Comparison of ENCODE assay signal across 8 mouse cellular contexts in the genomic region with DNA sequence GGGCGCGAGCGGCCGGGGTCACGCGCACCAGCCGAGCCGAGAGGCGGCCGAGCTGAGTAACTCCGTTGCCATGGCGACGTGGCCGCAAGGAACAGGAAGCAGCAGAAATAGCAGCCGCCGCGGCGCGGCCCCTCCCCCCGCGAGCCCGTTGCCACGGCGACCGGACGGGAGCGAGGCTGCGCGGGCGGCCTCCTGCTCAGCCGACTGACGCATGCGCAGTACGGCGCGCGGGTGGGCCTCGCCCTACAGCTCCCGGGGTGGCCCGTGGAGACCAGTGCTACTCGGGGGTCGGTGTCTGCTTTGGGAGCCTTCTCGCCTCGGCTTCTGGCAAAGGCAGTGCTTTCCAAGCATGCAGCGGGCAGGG.
DNase-seq lines count a peak whose midpoint lies in the region; ATAC-seq lines count a peak whose summit lies in the region.

No protein-coding gene starts in this region.

- H3K4me1 ChIP-seq in hindbrain, embryonic 11.5 days (replicated peaks; ENCODE audit: control insufficient read depth, insufficient read depth, low read length), result peaks cover 44% of the 10 kb centered on the region

- H3K36me3 ChIP-seq in hindbrain, embryonic 11.5 days (ENCODE audit: control insufficient read depth, insufficient read depth, low read length), result no peaks in the 10 kb centered on the region

- H3K27ac ChIP-seq in hindbrain, embryonic 11.5 days (ENCODE audit: low read depth, low read length), result peak overlapping the region; percentile 95

- peak overlapping the region; percentile 52 for H3K9ac ChIP-seq in hindbrain, embryonic 11.5 days (ENCODE audit: low read depth, low read length)

- H3K9me3 ChIP-seq in hindbrain, embryonic 11.5 days (ENCODE audit: control insufficient read depth, low read length), result no peaks in the 10 kb centered on the region

- DNase-seq in Muller cell, postnatal 12 days (ENCODE audit: inconsistent ontology term), result peak; percentile 98
- peak; percentile 100 for DNase-seq in cerebellum, adult 9-11 months
- peak; percentile 99 to 100 for DNase-seq in frontal cortex, adult 2 months (ENCODE audit: extremely low spot score in 1 of 2, low spot score in 1 of 2)
- DNase-seq in hindbrain, embryonic 11.5 days (ENCODE audit: low spot score), result peak; percentile 100
- peak; percentile 99 to 100 for DNase-seq in layer of hippocampus, postnatal 10 days (ENCODE audit: low spot score in 2 of 2)
- DNase-seq in lung, postnatal 10 days, result peak; percentile 99
- DNase-seq in ovary, postnatal 36 days (ENCODE audit: low spot score), result peak; percentile 100
- DNase-seq in thymus, postnatal 25 days, result peak; percentile 100

- peak overlapping the region; percentile 24; the same call in 1 of the 2 replicates for H3K4me3 ChIP-seq in hindbrain, embryonic 11.5 days (ENCODE audit: low read depth, low read length)

- H3K27me3 ChIP-seq in hindbrain, embryonic 11.5 days (ENCODE audit: control insufficient read depth, insufficient read depth, low read length), result no peaks in the 10 kb centered on the region

- peak; percentile 88 for ATAC-seq in hindbrain, embryonic 11.5 days (ENCODE audit: low FRiP score)

- WGBS in hindbrain, embryonic 11.5 days, result under 1% methylated on average over 45 of the region's 45 CpGs

- H3K4me2 ChIP-seq in hindbrain, embryonic 11.5 days (replicated peaks; ENCODE audit: low read depth, low read length), result peak overlapping the region; percentile 58

Comparison
In these comparisons a context has a peak if more than half of its experiments do, and no peak if none do; other contexts are left out.
1. Peak in every context shown above with its lines: DNase-seq, ATAC-seq, H3K4me3 ChIP-seq and H3K27ac ChIP-seq.